Mouse (Mus musculus): Measurements from ENCODE around the gene Tgfb1.
"Not testable (repeated sequence)": the region's sequence is repeated elsewhere in the genome, so short reads cannot be mapped to it uniquely, and the experiment has no call there.

The Tgfb1 gene

DNA sequence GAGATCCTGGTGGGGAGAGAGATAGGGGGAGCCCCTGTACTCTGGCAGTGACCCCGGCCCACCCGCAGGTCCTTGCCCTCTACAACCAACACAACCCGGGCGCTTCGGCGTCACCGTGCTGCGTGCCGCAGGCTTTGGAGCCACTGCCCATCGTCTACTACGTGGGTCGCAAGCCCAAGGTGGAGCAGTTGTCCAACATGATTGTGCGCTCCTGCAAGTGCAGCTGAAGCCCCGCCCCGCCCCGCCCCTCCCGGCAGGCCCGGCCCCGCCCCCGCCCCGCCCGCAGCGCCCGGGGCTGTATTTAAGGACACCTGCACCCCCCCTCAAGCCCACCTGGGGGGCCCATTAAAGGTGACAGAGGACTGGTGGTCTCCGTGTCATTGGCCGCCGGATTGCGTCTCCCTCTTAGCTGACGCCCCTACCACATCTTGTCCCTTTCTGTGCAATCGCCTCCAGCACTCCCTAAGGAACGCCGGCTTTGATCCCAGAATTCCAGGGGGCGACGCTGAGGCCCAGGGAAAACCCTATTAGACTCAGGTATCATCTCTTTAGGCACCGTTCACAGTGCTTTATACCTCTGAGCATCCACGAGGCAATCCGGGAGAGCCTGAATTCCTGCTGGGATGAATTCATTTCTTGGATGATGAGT lies 18.0 kb downstream of the Tgfb1 start:
- in situ Hi-C loops (cut with MboI, MseI): no loop called here

DNA sequence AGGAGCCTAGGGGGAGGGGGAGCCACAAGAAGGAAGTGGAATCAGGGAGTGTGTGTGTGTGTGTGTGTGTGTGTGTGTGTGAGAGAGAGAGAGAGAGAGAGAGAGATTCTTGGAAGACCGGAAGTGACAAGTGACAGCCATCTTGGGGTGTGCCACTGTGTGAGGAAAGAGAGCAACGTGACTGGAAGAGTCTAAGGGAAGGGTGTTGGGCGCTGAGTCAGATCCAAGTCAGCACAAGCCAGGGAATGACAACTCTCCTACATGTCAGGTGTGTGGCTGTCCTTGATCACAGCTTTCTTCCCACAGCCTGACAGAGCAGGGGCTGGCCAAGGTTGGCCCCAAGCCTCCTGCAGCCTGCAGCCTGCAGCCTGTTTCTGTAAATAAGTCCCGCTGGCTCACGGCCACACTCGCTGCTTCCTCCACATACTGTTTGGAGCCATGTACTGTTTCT lies 19.0 kb downstream of the Tgfb1 start:
- in situ Hi-C loops (cut with MboI, MseI): no loop called here

DNA sequence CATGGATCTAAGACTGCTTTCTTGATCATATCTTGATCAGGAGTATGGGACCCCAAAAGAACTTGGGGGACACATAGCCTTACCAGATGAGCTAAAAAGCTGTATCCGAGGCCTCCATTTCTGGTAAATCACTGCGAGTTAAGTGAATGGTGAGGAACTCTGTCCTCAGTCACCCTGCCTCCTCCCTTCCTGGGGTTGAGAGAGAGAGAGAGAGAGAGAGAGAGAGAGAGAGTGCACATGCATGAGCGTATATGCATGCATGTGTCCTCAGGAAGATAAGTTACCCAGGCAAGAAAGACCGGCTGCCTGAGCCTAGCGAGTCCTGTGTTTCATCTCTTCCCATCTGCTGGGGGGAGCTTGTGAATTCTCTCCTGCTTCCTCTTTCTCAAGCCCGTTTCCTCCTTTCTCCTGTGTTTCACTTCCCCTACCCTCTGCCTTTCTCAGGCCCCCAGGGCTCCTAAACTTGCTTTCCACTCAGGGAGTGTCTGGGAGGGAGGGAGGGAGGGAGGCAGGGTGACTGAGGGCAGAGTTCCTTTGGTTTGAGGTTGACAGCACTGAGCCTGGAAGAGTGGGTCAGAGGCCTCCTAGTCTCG lies 19.9 kb downstream of the Tgfb1 start:
- in situ Hi-C loops (cut with MboI, MseI): no loop called here

DNA sequence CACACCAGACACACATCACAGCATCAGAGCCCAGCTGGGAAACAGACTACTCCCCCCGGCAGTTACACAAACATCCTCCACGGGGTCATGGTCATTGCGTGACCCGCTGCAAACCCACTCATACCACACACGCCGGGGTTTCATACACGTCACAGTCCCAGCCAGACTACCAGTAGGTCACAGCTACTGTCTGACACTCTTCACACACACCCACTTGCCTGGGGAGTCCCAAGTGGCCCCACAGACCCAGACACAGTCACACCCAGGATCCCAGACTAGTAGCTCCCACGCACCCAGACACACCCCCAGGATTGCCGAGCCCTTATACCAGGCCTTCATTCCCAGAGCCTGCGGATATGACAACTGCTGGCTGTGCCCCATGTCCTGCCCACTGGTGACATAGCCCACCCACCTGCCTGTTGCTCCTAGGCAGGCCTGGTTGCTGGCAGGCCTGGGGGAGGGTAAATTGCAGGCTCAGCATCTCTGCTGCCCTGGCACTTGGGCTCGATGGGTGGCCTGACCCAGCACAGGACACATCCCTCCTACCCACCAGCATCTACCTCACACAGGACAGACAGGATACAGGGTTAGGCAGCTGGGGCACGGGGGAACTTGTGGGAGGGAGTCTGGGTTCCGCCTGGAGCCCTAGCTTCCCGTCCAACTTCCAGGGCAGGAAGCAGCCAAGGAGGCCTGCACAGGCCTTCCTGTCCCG lies 20.9 kb downstream of the Tgfb1 start:
- in situ Hi-C loops (cut with MboI, MseI): no loop called here

DNA sequence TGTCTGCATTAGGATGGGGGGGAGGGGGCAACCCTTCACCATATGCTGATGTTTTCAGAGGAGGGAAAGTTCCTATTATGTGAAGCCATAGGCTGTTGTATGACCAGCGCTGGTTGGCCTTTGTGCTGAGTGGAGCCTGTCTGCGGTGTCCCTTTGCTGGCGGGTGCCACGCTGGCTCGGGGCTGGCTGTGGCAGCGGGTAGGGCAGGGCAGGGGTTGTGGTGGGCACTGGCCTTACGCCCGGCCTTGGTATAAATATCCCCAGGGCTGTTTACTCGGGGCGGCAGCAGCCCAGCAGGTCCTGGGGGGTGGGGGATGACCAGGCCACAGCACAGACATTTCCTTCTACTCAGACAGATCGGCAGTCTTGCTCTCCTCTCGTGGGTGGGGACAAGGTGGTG lies 23.2 kb downstream of the Tgfb1 start:
- in situ Hi-C loops (cut with MboI, MseI): no loop called here

DNA sequence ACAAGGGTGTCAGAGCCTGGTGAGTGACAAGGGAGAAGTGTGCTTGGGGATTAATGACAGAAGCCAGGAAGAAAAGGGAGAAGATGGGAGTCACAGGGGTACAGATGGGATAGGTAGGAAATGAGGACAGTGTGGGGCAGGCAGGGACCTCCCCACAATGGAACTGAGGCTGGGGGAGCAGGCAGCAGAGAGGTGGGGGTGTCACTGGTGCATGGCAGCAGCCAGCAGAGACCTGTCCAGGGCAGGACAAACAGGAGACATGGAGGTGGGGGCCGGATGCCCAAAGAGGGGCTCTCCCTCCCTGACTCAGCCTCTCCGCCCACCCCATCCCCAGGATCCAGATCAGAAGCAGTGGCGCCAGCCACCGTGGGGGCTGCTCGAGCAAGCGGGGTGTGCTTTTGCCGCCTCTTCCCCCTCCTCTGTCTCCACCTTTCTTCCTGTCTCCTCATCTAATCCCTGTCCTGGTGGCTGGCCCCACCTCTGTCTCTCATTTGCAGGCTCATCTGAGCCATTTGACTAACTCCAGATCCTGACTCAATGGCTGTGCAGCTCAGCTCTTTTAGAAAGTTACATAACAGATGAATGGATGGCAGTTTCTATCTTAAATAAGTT lies 23.8 kb downstream of the Tgfb1 start:
- in situ Hi-C loops (cut with MboI, MseI): no loop called here

DNA sequence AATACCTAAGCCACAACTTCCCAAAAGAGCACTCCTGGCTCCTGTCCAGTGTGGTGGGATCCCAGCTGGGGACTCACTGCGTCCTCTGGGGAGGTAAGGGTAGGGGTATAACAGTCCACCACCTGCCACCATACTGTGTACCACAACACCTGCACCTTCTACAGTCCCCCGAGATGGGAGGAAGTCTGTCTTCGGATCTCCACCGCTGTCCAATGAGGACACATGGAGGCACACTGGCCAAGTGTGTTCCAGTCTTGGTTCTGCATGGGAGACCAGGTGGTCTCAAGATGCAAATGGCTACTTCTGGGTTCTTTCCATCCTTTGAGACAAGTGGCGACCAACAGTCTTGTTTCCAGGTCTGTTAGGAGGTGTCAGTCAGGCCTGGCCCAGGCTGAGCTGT lies 24.4 kb downstream of the Tgfb1 start:
- in situ Hi-C loops (cut with MboI, MseI): no loop called here

DNA sequence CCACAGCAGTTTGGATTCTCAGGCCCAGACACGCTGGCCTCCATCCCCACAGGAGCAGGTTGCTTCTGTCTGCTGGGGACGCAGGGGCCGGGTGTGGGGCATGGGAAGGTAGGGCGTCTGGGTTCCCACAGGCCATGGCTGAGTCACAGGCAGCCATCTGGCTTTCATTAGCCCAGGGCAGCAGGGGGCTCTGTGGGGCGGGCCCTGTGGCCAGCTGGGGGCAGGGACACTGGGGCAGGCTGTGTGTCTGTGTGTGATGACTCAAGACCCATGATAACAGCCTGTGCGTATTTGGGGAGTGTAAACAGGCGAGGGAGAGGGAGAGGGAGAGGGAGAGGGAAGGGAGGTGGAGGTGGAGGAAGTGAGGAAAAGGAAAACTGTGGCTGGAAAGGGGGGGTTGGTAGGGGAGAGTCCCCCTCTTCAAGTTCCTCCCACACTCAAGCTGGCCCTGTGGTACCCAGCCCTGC lies 25.0 kb downstream of the Tgfb1 start:
- in situ Hi-C loops (cut with MboI, MseI): no loop called here

DNA sequence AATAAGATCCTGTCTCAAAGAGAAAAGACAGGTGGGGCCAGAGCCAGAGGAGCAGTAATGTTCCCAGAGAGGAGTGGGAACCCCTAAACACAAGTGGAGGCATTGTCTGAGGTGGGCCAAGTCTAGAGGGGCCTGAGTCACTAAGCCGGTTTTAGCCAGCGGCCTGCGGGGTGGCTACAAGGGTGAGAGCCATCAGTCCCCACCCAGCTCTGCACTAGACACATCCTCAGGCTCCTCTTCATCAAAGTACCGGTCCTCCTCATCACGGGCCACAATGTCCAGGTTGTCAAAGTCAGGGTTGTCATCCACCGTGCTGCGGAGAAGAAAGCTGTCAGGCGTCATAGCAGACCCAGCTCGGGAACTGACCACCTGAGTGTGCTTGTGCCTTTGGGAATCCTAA lies 26.0 kb downstream of the Tgfb1 start:
- in situ Hi-C loops (cut with MboI, MseI): no loop called here

DNA sequence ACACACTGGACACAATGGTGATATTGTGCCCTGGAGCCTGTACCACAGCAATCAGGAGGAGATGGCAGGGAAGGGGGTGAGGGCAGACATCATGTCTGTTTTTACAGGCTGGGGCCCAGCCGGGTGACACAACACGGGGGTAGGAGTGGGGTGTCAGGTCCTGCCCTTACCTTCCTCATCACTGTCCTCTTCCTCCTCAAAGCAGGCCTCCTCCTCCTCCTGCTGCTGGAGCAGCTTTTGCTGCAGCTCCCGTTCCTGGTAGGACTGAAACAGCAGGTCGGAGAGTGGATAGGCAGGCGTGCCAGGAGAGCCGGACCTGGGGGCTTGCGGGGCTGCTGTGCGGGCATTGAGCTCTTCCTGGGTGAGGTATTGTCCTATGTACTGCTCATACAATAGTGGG lies 27.8 kb downstream of the Tgfb1 start:
- in situ Hi-C loops (cut with MboI, MseI): no loop called here

DNA sequence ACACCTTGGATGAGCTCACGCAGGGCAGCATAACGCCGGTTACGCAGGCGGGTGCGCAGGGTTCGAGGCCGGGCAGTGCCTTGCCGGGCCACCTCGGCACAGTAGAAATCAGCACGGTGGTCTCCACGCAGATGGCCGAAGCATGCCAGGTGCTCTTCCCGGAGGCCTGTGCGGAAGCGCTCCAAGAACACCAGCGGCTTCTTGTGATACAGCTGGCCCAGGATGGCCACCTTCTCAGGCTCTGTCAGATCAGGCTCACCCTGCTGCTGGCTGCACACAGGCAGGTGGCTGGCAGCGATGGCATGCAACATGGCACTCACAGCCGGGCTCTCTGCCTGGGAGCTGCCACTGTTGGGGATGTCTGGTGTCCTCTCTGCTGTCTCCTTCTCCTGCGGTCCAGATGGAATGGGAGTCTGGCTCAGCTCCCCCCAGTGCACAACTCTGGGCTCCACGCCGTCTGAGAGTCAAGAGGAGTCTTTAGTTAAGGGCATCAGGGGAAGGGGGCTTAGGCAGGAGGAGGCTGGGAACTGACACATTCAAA lies 29.0 kb downstream of the Tgfb1 start:
- in situ Hi-C loops (cut with MboI, MseI): no loop called here

DNA sequence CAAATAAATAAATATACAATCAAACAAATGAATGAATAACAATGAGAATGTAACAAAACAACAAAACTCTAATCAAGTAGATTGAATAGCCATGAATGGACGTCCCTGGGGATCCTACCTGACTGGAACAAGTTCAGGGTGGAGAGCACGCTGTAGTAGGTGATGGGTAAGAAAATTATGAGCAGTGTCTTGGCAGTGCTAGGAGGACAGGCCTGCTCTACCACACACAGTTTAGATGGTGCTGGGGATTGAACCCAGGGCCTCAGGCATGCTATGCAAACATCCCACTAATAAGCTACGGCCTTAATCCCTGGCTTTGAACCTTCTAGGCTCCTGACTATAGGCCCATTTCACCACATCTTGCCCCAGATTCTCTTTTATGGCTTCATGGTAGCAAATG lies 30.7 kb downstream of the Tgfb1 start:
- in situ Hi-C loops (cut with MboI, MseI): no loop called here

DNA sequence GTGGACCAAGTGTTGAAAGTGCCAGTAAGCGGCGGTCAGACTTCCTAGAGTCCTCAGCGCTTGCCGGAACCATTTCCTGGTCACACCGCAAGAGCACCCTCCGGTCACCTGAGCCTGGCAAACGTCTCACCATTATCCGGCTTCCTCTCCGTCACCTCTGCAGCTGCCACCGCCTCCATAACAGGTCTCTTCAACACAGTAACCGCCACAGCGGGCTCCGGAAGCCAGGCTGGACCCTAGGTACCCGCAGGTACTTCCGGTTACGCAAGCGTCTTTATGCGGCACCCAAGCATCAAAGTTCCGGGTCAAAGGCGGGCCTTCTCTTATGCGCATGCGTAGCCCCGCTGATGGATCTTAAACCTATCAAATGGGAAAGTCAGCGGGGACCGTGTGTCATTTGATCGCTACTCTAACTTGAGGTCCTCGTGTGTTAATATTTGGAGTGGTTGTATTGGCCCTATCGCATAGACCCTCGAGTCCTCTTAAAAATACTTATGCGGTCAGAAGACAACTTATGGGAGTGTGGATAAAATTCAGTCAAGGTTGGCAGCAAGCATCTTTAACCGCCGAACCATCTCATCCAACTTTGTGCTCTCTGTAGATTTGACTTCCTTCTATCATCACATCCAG lies 32.1 kb downstream of the Tgfb1 start, which contains the start of gene Ccdc97:
Ccdc97 (minus strand) TSS at position 301 of the 630 bp plus-strand sequence.
- in situ Hi-C loops (cut with MboI, MseI): no loop called here

DNA sequence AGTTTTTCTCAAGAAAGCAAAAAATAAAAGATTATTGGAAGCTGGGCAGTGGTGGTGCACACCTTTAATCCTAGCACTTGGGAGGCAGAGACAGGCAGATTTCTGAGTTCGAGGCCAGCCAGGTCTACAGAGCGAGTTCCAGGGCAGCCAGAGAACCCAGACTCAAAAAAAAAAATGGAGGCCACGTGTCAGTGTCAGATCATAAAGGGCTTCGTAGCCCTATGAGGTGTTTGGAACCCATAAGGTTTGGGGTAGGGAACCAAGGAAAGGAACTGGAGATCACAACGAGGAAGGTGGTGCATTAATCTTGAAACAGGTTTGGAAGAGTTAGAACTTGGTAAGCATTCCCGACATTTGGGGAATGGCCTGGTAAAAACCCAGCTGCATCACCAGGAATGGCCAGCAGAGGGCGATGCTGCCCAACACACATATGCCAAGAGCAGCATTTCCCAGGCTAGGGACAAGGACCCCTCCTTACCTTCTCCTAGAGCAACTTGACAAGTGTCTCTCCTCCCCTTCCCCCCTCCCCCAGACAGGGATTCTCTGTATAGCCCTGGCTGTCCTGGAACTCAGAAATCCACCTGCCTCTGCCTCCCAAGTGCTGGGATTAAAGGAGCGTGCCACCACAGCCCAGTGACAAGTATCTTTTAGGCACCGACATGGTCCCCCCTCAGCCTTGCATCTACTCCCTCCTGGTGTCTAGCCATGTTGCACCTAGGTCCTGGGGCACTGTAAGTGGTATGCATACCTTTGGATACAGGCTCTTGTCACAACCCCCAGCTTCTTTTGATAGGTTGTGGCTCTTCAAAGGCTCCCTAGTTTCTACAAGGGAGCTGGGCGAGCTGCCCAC lies 33.2 kb downstream of the Tgfb1 start:
- in situ Hi-C loops (cut with MboI, MseI): no loop called here

DNA sequence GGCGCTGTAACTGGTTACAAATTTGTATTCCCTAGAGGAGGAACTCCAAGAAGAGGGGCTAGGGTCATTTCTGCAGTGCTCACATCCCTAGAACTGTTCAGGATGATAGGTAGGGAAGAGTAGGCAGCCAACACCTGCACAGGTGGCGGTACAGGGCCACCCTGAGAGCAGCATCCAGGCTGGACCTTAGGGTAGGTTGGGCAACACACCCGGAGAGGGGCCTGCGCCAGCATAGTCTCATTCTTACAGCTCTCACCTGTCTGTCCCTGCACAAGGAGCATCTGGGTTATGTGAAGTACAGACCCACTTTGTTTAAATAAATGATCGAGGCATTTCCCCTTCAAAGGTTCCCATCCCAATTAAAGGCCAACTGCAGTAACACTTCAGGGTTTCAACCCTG lies 34.0 kb downstream of the Tgfb1 start:
- in situ Hi-C loops (cut with MboI, MseI): no loop called here

DNA sequence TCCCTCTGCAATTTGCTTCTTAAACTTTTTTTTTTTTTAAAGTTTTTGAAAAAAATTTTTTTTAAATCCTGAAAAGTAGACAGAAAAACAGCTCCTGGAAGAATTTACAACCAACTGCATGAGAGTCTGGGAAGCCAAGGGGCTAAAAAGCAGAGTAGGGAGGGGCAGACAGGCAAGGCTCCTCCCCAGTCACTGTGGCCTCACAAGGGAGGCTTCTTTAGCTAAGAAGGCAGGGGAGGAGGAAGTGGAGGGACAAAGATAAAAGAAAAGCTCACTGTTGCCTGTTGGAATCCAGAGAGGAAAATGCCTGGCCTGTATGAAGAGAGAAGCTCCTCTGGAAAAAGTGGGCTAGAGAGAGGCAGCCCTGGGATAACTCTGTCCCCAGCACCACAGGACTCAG lies 35.0 kb downstream of the Tgfb1 start:
- in situ Hi-C loops (cut with MboI, MseI): not testable (repeated sequence)

DNA sequence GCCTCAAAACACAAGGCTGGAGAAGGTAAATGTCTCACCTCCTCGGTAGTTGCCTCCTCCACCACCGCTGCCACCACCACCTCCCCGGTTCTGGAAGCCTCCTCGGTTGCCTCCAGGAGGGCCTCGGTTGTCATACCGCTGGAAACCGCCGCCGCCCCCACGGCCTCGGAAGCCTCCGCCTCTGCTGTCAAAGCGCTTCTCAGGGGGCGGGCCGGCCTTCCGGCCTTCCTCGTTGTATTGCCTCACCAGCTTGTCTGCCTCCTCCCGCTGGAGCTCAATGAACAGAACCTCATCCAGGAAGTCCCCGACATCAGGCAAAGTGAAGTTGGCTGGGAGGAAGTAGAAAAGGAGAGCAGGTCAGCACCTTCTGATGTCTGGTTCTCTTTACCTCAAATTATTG lies 39.1 kb downstream of the Tgfb1 start:
- in situ Hi-C loops (cut with MboI, MseI): loop anchor here (25.0 kb wide), 1 partner anchor 1461 kb away; the partner anchor contains the start of genes BC024978, Gm21983, Mia and Rab4b

DNA sequence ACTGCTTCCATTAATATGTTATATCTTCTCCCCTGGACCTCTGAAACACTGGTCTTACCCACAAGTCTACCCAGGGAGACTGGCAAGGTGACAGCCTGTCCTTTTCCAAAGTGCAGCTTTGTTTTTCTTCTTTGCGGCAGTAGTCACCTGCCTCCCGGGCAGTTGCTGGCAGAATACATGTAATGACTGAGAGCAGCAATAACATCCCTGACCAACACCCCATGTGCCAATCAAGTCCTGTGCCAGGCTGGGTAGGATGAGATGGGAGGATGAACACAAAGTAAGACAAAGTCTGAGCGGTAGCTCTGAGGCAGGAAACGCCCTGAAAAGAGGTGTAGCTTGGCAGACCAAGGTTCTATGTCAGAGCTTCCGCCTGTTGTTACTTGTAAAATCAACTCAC lies 41.0 kb downstream of the Tgfb1 start:
- in situ Hi-C loops (cut with MboI, MseI): loop anchor here (25.0 kb wide), 1 partner anchor 1460 kb away; the partner anchor contains the start of genes BC024978, Gm21983, Mia and Rab4b

DNA sequence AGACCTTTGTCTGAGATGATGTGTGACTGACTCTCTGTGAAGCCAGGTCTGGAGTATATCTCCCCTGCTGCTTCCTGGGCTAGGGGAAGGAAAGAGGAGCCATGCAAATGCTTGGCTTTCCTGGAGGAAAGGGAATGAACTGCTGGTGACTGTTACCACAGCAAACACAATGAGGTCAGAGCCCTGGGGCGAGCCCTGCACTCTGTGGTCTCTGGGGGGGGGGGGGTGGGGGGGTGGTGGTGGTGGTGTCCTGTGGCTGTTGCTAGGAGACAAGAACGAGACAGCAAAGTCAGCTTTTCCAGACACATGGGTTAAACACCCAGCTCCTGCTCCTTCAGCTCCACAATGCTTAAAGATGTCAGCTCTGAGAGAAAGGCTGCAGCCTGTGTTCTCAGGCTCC lies 42.6 kb downstream of the Tgfb1 start:
- in situ Hi-C loops (cut with MboI, MseI): loop anchor here (25.0 kb wide), 1 partner anchor 1458 kb away; the partner anchor contains the start of genes BC024978, Gm21983, Mia and Rab4b

DNA sequence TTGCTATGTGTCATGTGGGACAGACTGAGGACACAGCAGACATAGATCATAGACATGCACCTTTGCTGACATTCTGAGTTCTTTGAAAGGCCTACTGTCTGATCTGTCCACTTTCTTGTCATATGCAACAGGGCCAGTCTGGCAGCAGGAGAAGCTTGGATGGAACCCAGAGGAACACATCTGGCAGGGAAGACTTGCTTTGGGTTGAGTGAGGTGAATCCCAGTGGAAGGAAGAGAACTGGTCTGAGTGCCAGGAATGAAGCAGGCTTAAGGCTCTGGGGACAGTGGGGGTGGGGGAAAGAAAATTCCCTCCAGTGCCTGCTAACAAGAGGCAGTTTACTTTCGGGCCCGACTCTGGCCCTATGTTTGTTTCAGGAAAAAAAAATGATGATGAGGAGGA lies 43.1 kb downstream of the Tgfb1 start:
- in situ Hi-C loops (cut with MboI, MseI): loop anchor here (25.0 kb wide), 1 partner anchor 1457 kb away; the partner anchor contains the start of genes BC024978, Gm21983, Mia and Rab4b
